Mouse (Mus musculus): ENCODE data around the gene Zfp78. TPM values are rescaled to one million over a fixed set of nuclear protein-coding genes. Genes with fewer than 3 reads are reported as not detected.

The Zfp78 gene
- polyA plus RNA-seq, 1 experiment from 2014 or later, result 1.3 TPM

DNA sequence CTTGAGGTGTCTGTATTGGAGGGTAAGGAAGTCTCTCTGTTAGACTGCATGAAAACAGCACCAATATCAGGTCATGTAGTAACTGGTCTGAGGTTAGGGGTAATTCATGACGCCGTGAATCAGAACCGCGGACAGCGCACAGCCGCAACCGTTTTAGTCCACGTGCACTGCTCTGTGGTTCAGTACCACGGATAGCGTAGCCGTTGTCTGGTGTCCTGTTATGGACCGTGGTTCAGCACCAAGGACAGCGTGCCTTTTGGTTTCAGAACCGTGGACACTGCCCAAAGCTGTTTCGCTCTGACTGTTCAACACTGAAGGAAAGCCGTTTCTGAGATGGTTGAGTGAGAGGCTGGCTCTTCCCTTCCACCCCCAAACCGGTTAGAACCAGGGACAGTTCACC is 47.0 kb downstream of the Zfp78 start, which contains the start of gene Gm20715:
Gene Gm20715, plus strand, starts transcription at position 235 of the 400 bp plus-strand sequence.
- H3K36me3 ChIP-seq (replicated peaks), result no peaks in the 10 kb centered on the region
- DNase-seq (ENCODE audit: low spot score), result peak; percentile 93
- H3K4me3 ChIP-seq, result no peak within 1 kb of the TSS
- H3K9me3 ChIP-seq, result no peaks in the 10 kb centered on the region
- no peaks in the 10 kb centered on the region for H3K4me1 ChIP-seq
- no peak within 1 kb of the TSS for H3K27ac ChIP-seq (replicated peaks)
- WGBS, result 3% methylated on average over 17 of the region's 17 CpGs
- H3K27me3 ChIP-seq (replicated peaks; ENCODE audit: low read depth, poor library complexity, severe bottlenecking), result no peaks in the 10 kb centered on the region

GRCm38 (mm10) chr7:6414626-6415441 is 51.8 kb downstream of the Zfp78 start:
- H3K4me1 ChIP-seq, result no peaks in the 10 kb centered on the region
- H3K9me3 ChIP-seq, result no peaks in the 10 kb centered on the region
- no peak overlapping the region for H3K27ac ChIP-seq (replicated peaks)
- peak overlapping the region; percentile 28 for H3K4me3 ChIP-seq
- no peaks in the 10 kb centered on the region for H3K27me3 ChIP-seq (replicated peaks; ENCODE audit: low read depth, poor library complexity, severe bottlenecking)
- DNase-seq (ENCODE audit: low spot score), result no peak
- WGBS, result 7% methylated on average over 21 of the region's 22 CpGs
- no peaks in the 10 kb centered on the region for H3K36me3 ChIP-seq (replicated peaks)

DNA sequence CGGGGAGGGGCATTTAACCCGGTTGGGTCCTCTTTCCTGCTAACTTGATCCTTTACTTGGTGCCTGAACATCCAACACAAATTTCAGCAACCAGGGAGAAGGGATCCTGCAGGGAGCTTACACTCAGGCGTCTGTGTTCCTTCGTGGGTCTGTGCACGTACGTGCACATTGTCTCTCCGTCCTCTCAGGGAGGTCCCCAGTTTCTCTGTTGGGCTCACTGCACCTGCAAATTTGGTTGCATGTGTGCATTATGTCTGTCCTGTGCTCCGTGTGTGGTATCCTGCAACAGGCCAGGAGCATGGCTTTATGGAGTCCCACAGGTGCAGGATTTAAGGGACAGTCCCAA is 52.3 kb downstream of the Zfp78 start:
- DNase-seq (ENCODE audit: low spot score), result no peak
- H3K27me3 ChIP-seq (replicated peaks; ENCODE audit: low read depth, poor library complexity, severe bottlenecking), result no peaks in the 10 kb centered on the region
- 19% methylated on average over 8 of the region's 8 CpGs for WGBS
- no peaks in the 10 kb centered on the region for H3K9me3 ChIP-seq
- peak overlapping the region; percentile 28; the same call in 1 of the 2 replicates for H3K4me3 ChIP-seq
- no peaks in the 10 kb centered on the region for H3K4me1 ChIP-seq
- no peaks in the 10 kb centered on the region for H3K36me3 ChIP-seq (replicated peaks)
- H3K27ac ChIP-seq (replicated peaks), result no peak overlapping the region

DNA sequence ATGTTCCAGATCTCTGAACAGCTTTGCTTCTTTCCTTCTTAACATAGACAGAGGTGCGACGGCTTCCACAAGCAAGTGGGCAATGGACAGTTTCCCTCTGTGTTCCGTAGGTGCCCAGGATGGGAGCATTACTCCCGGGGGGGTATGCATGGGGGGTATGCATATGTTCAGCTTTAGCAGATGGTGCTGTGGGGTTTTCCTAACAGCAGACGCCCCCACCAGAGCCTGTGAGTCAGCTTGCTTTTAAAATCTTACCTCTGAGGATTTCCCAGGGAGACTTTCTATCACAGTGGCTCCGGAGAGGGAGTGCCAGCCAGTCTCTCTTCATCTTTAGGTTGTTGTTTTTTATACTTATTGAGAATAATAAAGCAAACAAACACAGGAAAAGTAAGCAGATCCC is 56.8 kb downstream of the Zfp78 start:
- Histone ChIP-seq H3K4me3 (no peak overlapping the region), H3K36me3 (replicated peaks) (no peaks in the 10 kb centered on the region), H3K9me3 (peaks cover 17% of the 10 kb centered on the region; the same call in 1 of the 2 replicates), H3K27ac (replicated peaks) (no peak overlapping the region), H3K4me1 (no peaks in the 10 kb centered on the region), H3K27me3 (replicated peaks; ENCODE audit: low read depth, poor library complexity, severe bottlenecking) (no peaks in the 10 kb centered on the region)
- 77% methylated on average over 6 of the region's 6 CpGs for WGBS
- no peak for DNase-seq (ENCODE audit: low spot score)

DNA sequence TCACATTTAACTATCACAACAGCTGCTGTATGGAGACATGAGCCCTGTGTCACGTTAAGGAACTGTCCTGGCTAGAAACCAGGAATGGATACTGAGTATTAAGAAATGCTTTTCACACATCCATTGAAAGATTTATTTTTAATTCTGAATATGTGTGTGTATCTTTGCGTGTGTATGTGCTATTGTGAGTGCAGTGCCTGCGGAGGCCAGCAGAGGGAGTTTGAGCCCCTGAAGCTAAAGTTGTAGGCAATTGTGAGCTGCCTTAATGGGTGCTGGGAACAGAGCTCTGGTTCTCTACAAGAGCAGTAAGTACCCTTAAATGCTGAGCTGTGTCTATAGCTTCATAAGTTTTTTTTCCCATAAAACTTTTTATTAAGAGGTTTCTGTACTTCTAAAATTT is 66.3 kb downstream of the Zfp78 start:
- no peaks in the 10 kb centered on the region for H3K27me3 ChIP-seq (replicated peaks; ENCODE audit: low read depth, poor library complexity, severe bottlenecking)
- H3K27ac ChIP-seq (replicated peaks), result no peak overlapping the region
- H3K36me3 ChIP-seq (replicated peaks), result no peaks in the 10 kb centered on the region
- no peak for DNase-seq (ENCODE audit: low spot score)
- peaks cover 28% of the 10 kb centered on the region for H3K9me3 ChIP-seq
- H3K4me3 ChIP-seq, result no peak overlapping the region
- no peaks in the 10 kb centered on the region for H3K4me1 ChIP-seq
- WGBS, result 86% methylated on average over 3 of the region's 3 CpGs

- 49% methylated on average over 2 of the region's 2 CpGs for WGBS
- DNase-seq (ENCODE audit: low spot score), result peak; percentile 30
- Histone ChIP-seq H3K4me3 (no peak overlapping the region), H3K9me3 (peaks cover 20% of the 10 kb centered on the region), H3K27ac (replicated peaks) (no peak overlapping the region), H3K36me3 (replicated peaks) (no peaks in the 10 kb centered on the region), H3K27me3 (replicated peaks; ENCODE audit: low read depth, poor library complexity, severe bottlenecking) (no peaks in the 10 kb centered on the region), H3K4me1 (peaks cover 4% of the 10 kb centered on the region)
Observed at GRCm38 (mm10) chr7:6430342-6430741, 67.3 kb downstream of the Zfp78 start.

Other genes with a start within 250 kb of the Zfp78 start
- gene Zfp787, start 207.3 kb upstream of the Zfp78 start, polyA plus RNA-seq (2016; fragmentation: Nextera tagmentation; extraction: Ambion mirVana), result 23.5 and 26.1 TPM in 2 replicates
- 85.1 and 86.3 TPM in 2 replicates for gene Zfp444, start 191.1 kb upstream of the Zfp78 start, polyA plus RNA-seq (2016; fragmentation: Nextera tagmentation; extraction: Ambion mirVana)
- gene Galp, start 166.2 kb upstream of the Zfp78 start, polyA plus RNA-seq (2016; fragmentation: Nextera tagmentation; extraction: Ambion mirVana), result not detected in 2 replicates
- gene Zscan5b, start 141.0 kb upstream of the Zfp78 start, polyA plus RNA-seq (2016; fragmentation: Nextera tagmentation; extraction: Ambion mirVana), result not detected in 2 replicates
- gene Epp13, start 110.6 kb upstream of the Zfp78 start, polyA plus RNA-seq (2016; fragmentation: Nextera tagmentation; extraction: Ambion mirVana), result not detected in 2 replicates
- 6.0 and 6.6 TPM in 2 replicates for gene Zfp667, start 76.7 kb upstream of the Zfp78 start, polyA plus RNA-seq (2016; fragmentation: Nextera tagmentation; extraction: Ambion mirVana)
- 7.1 and 7.6 TPM in 2 replicates for gene Zfp583, start 32.0 kb upstream of the Zfp78 start, polyA plus RNA-seq (2016; fragmentation: Nextera tagmentation; extraction: Ambion mirVana)
- gene Gm3854, start 19.5 kb upstream of the Zfp78 start, polyA plus RNA-seq (2016; fragmentation: Nextera tagmentation; extraction: Ambion mirVana), result 2.3 and 3.1 TPM in 2 replicates
- gene Zfp28, start 20.0 kb downstream of the Zfp78 start, polyA plus RNA-seq (2016; fragmentation: Nextera tagmentation; extraction: Ambion mirVana), result 9.5 and 10.8 TPM in 2 replicates
- gene Smim17, start 35.4 kb downstream of the Zfp78 start, polyA plus RNA-seq (2016; fragmentation: Nextera tagmentation; extraction: Ambion mirVana), result 0.40 and 0.42 TPM in 2 replicates
- not detected in 2 replicates for gene Gm20715, start 47.0 kb downstream of the Zfp78 start, polyA plus RNA-seq (2016; fragmentation: Nextera tagmentation; extraction: Ambion mirVana)
- gene Olfr1344, start 75.4 kb downstream of the Zfp78 start, polyA plus RNA-seq (2016; fragmentation: Nextera tagmentation; extraction: Ambion mirVana), result not detected in 2 replicates
- not detected in 2 replicates for gene Olfr1336, start 92.9 kb downstream of the Zfp78 start, polyA plus RNA-seq (2016; fragmentation: Nextera tagmentation; extraction: Ambion mirVana)
- not detected in 2 replicates for gene Olfr1346, start 103.8 kb downstream of the Zfp78 start, polyA plus RNA-seq (2016; fragmentation: Nextera tagmentation; extraction: Ambion mirVana)
- gene Olfr5, start 123.7 kb downstream of the Zfp78 start, polyA plus RNA-seq (2016; fragmentation: Nextera tagmentation; extraction: Ambion mirVana), result not detected in 2 replicates
- gene Olfr1347, start 136.5 kb downstream of the Zfp78 start, polyA plus RNA-seq (2016; fragmentation: Nextera tagmentation; extraction: Ambion mirVana), result not detected in 2 replicates
- not detected in 2 replicates for gene Olfr1348, start 145.5 kb downstream of the Zfp78 start, polyA plus RNA-seq (2016; fragmentation: Nextera tagmentation; extraction: Ambion mirVana)
- gene Olfr1349, start 159.7 kb downstream of the Zfp78 start, polyA plus RNA-seq (2016; fragmentation: Nextera tagmentation; extraction: Ambion mirVana), result not detected in 2 replicates
- gene Olfr1350, start 201.6 kb downstream of the Zfp78 start, polyA plus RNA-seq (2016; fragmentation: Nextera tagmentation; extraction: Ambion mirVana), result not detected in 2 replicates